Mouse (Mus musculus) forebrain, embryonic 11.5 days (tissue): ENCODE results near the gene Shank3. TPM values are rescaled to one million over a fixed set of nuclear protein-coding genes. Genes with fewer than 3 reads are reported as not detected.

Experiments used
- ATAC-seq: fragments of 200-750 bp; cut with Nextera tagmentation; replicated peaks from 2 replicates; pipeline ENCODE4 v1.8.0; 2017; ENCODE audit warnings: moderate TSS enrichment; ENCODE audit not compliant: low FRiP score
- DNase-seq: peaks from one replicate; pipeline ENCODE4 v3.0.0-alpha.2; 2017; ENCODE audit warnings: low spot score
- H3K27ac ChIP-seq: fragments of 300-500 bp; sonication (generic); 2 replicates; pipeline ENCODE4 v1.5.1; 2014; ENCODE audit warnings: low read depth, low read length
- H3K27me3 ChIP-seq: fragments of 300-500 bp; sonication (generic); 2 replicates; pipeline ENCODE4 v1.6.1; 2014; ENCODE audit warnings: mild to moderate bottlenecking, low read length, mixed read lengths; ENCODE audit not compliant: control insufficient read depth, insufficient read depth
- H3K36me3 ChIP-seq: fragments of 300-500 bp; sonication (generic); 2 replicates; pipeline ENCODE4 v1.6.1; 2014; ENCODE audit warnings: mild to moderate bottlenecking, low read length, moderate library complexity, mixed read lengths; ENCODE audit not compliant: control insufficient read depth, insufficient read depth
- H3K4me1 ChIP-seq: fragments of 300-500 bp; sonication (generic); replicated peaks from 2 replicates; pipeline ENCODE4 v1.6.1; 2014; ENCODE audit warnings: low read length, mixed read lengths; ENCODE audit not compliant: control insufficient read depth, insufficient read depth
- H3K4me2 ChIP-seq: fragments of 300-500 bp; sonication (generic); 2 replicates; pipeline ENCODE4 v1.6.1; 2014; ENCODE audit warnings: low read depth, mild to moderate bottlenecking, low read length, moderate library complexity, mixed read lengths; ENCODE audit not compliant: severe bottlenecking
- H3K4me3 ChIP-seq: fragments of 300-500 bp; sonication (generic); 2 replicates; pipeline ENCODE4 v1.5.1; 2014; ENCODE audit warnings: low read depth, low read length
- H3K9ac ChIP-seq: fragments of 300-500 bp; sonication (generic); 2 replicates; pipeline ENCODE4 v1.6.1; 2014; ENCODE audit warnings: low read length
- H3K9me3 ChIP-seq: fragments of 300-500 bp; sonication (generic); 2 replicates; pipeline ENCODE4 v1.6.1; 2016; ENCODE audit warnings: low read length, mixed read lengths; ENCODE audit not compliant: control insufficient read depth
- WGBS: fragments of 180-500 bp; shearing (Covaris S2); extraction: QIAGEN DNeasy Blood & Tissue Kit; methylation state at CpG from one replicate; pipeline ENCODE4 v1.1.7; 2014; 5-methylcytosine and 5-hydroxymethylcytosine counted together
- polyA plus RNA-seq: library from polyadenylated mRNA; unstranded; fragments of >200 nt; fragmentation: Nextera tagmentation; extraction: Ambion mirVana; gene quantifications from 2 replicates; pipeline ENCODE4 v1.2.1, GENCODE M21; 2014

Shank3 gene
- polyA plus RNA-seq, 1 experiment from 2014 or later = 4.9 TPM

- ATAC-seq = no peak
- no peaks in the 10 kb centered on the region for H3K4me1 ChIP-seq
- no peak overlapping the region for H3K4me3 ChIP-seq
- no peaks in the 10 kb centered on the region for H3K27me3 ChIP-seq
- DNase-seq = no peak
- H3K27ac ChIP-seq = no peak overlapping the region
- H3K9me3 ChIP-seq = no peaks in the 10 kb centered on the region
- H3K4me2 ChIP-seq = no peak overlapping the region
- peaks cover 11% of the 10 kb centered on the region; the same call in 1 of the 2 replicates for H3K36me3 ChIP-seq
- 86% methylated on average over 15 of the region's 15 CpGs for WGBS
- H3K9ac ChIP-seq = no peak overlapping the region
These were observed 38.1 kb upstream of the Shank3 start for GRCm38 (mm10) chr15:89461321-89461720.

- WGBS = 78% methylated on average over 7 of the region's 7 CpGs
- H3K27me3 ChIP-seq = no peaks in the 10 kb centered on the region
- no peak overlapping the region for H3K4me3 ChIP-seq
- H3K36me3 ChIP-seq = peaks cover 7% of the 10 kb centered on the region; the same call in 1 of the 2 replicates
- no peak overlapping the region for H3K9ac ChIP-seq
- no peak for ATAC-seq
- no peaks in the 10 kb centered on the region for H3K4me1 ChIP-seq
- no peak for DNase-seq
- no peak overlapping the region for H3K27ac ChIP-seq
- H3K4me2 ChIP-seq = no peak overlapping the region
- H3K9me3 ChIP-seq = no peaks in the 10 kb centered on the region
These were observed 37.2 kb upstream of the Shank3 start for GRCm38 (mm10) chr15:89462176-89462575.

DNA sequence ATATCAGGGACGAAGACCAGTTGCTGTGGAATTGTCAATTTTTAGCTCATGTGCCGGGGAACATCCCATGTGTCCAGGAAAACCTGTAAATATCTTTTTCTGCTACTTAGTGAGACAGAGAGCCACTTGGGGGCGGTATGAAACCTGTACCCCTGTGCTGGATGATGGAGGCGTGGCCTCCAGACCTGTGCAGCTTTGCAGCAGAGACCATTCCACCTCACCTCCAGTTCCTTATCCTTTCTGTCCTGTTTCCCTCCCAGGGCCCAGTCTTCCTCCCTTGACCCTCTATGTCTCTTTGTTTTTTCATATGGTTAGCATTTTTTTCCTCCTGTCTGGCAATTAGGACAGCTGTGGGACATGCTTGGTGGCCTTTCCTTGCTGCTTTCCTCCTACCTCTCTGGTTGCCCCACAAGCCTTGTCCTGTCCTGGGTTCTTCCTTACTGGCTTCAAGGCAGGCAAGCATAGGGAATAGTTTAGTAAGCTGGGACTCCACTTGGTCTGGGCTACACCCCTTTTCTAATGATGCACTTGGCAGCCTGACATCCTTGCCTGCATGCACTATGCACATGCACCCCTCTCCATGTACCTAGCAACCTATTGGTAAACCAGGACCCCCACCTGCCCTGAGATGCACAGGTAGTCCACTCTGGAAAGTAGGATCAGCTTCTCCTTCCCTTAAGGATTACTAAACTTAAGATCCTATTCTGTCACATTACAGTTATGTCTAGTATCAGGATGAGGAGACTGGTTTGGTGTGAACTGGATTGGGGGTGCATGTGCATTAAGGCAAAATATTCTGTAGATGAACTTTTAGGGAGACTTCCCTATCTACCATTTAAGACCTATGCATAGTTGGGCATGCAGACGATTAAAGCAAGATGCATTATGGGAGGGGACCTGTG lies 35.8 kb upstream of the Shank3 start:
- Histone ChIP-seq H3K36me3 (peaks cover 2% of the 10 kb centered on the region; the same call in 1 of the 2 replicates), H3K9me3 (no peaks in the 10 kb centered on the region), H3K27me3 (no peaks in the 10 kb centered on the region), H3K4me3 (no peak overlapping the region), H3K4me2 (no peak overlapping the region), H3K9ac (no peak overlapping the region), H3K4me1 (no peaks in the 10 kb centered on the region), H3K27ac (no peak overlapping the region)
- DNase-seq = no peak
- WGBS = 68% methylated on average over 5 of the region's 5 CpGs
- ATAC-seq = no peak

GRCm38 (mm10) chr15:89465052-89465451 lies 34.4 kb upstream of the Shank3 start:
- no peak overlapping the region for H3K27ac ChIP-seq
- no peak overlapping the region for H3K4me3 ChIP-seq
- peaks cover 2% of the 10 kb centered on the region; the same call in 1 of the 2 replicates for H3K36me3 ChIP-seq
- no peak overlapping the region for H3K4me2 ChIP-seq
- no peak overlapping the region for H3K9ac ChIP-seq
- no peaks in the 10 kb centered on the region for H3K9me3 ChIP-seq
- 6% methylated on average over 1 of the region's 1 CpGs for WGBS
- peak; percentile 51 for DNase-seq
- H3K27me3 ChIP-seq = no peaks in the 10 kb centered on the region
- ATAC-seq = 0 out of 2 replicates have a peak, but pooled peaks have one; percentile 13
- H3K4me1 ChIP-seq = no peaks in the 10 kb centered on the region

- Histone ChIP-seq H3K27ac (no peak overlapping the region), H3K9ac (no peak overlapping the region), H3K4me1 (no peaks in the 10 kb centered on the region), H3K27me3 (no peaks in the 10 kb centered on the region), H3K4me3 (no peak overlapping the region), H3K9me3 (no peaks in the 10 kb centered on the region), H3K4me2 (no peak overlapping the region), H3K36me3 (no peaks in the 10 kb centered on the region)
- 43% methylated on average over 2 of the region's 2 CpGs for WGBS
- ATAC-seq = 0 out of 2 replicates have a peak, but pooled peaks have one; percentile 27
- DNase-seq = peak; percentile 43
These were observed 30.8 kb upstream of the Shank3 start for GRCm38 (mm10) chr15:89468577-89468976.

DNA sequence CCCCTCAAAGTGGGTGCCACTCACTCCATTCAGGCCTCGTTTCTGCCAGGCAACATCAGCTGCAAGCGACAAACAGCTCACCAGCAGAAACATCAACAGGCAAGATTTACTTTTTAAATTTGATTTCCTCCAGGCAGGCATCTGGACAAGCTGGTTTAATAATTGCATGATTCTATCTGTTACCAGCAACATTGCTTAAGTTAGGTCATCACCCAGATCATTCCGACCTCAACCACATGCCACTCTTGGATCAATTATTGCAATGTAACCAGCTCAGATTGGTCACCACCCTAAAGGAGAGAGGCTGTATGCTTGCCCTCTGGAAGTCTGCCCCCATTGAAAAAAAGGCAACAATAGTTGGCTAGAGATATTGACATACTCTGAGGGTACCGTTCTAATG lies 27.9 kb upstream of the Shank3 start:
- Histone ChIP-seq H3K9me3 (no peaks in the 10 kb centered on the region), H3K9ac (no peak overlapping the region), H3K27me3 (no peaks in the 10 kb centered on the region), H3K27ac (no peak overlapping the region), H3K4me2 (no peak overlapping the region), H3K4me3 (no peak overlapping the region), H3K4me1 (peaks cover 3% of the 10 kb centered on the region; the same call in 1 of the 2 replicates), H3K36me3 (no peaks in the 10 kb centered on the region)
- WGBS = 91% methylated on average over 4 of the region's 4 CpGs
- peak; percentile 33 for DNase-seq
- ATAC-seq = no peak

DNA sequence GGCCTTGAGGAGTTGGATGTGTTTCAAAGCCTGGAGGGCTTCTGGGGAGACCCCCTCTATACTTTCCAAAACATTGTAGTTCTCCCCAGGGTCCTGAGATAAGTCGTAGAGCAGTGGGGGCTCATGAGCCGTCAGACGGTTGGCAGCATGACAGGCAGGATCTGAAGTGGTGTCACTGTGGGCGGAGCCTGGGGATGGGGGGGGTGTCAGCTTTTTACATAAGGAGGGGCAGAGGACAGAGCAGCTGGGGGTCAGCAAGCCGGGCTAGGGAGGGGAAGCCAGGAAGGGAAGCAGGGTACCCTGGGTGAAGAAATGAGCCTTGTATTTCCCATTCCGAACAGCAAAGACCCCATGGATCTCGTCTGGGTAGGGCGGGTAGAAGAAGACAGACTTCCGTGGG lies 26.1 kb upstream of the Shank3 start:
- DNase-seq = no peak
- Histone ChIP-seq H3K4me1 (peaks cover 3% of the 10 kb centered on the region; the same call in 1 of the 2 replicates), H3K9ac (no peak overlapping the region), H3K4me3 (no peak overlapping the region), H3K4me2 (no peak overlapping the region), H3K27me3 (no peaks in the 10 kb centered on the region), H3K36me3 (no peaks in the 10 kb centered on the region), H3K27ac (no peak overlapping the region), H3K9me3 (no peaks in the 10 kb centered on the region)
- 87% methylated on average over 9 of the region's 9 CpGs for WGBS
- ATAC-seq = no peak

- H3K9ac ChIP-seq = no peak overlapping the region
- H3K4me1 ChIP-seq = peaks cover 3% of the 10 kb centered on the region; the same call in 1 of the 2 replicates
- DNase-seq (no peak), ATAC-seq (no peak)
- 92% methylated on average over 8 of the region's 8 CpGs for WGBS
- H3K27ac ChIP-seq = no peak overlapping the region
- H3K9me3 ChIP-seq = no peaks in the 10 kb centered on the region
- H3K36me3 ChIP-seq = no peaks in the 10 kb centered on the region
- no peak overlapping the region for H3K4me2 ChIP-seq
- H3K4me3 ChIP-seq = no peak overlapping the region
- no peaks in the 10 kb centered on the region for H3K27me3 ChIP-seq
These were observed 25.5 kb upstream of the Shank3 start for GRCm38 (mm10) chr15:89473921-89474320.
